Mouse (Mus musculus): ENCODE results near the gene Cuzd1.

- TF ChIP-seq CTCF (IDR thresholded peaks at IDR 0.05) (no peak), EP300 (IDR thresholded peaks at IDR 0.05) (no peak)
Observed at GRCm38 (mm10) chr7:131371470-131371860, 49.4 kb upstream of the Cuzd1 start.

All from lung, postnatal 0 days (tissue).